Comparison of ENCODE assay signal across 9 mouse cellular contexts in genomic region chr5:108368446-108368845, GRCm38 (mm10). TPM values are rescaled to one million over a fixed set of nuclear protein-coding genes. Genes with fewer than 3 reads are reported as not detected.
DNase-seq lines count a peak whose midpoint lies in the region; ATAC-seq lines count a peak whose summit lies in the region.
"Had no signal": no experiment of that assay in that cellular context is flagged by ENCODE, and none has a peak within 500 bp of the region (broad histone marks: within the 10 kb centered on the region; RNA-seq: fewer than 3 reads in every experiment).

No protein-coding gene starts in this region.

- H3K27me3 ChIP-seq in kidney, embryonic 16.5 days (ENCODE audit: insufficient read depth, low read length): peaks cover 94% of the 10 kb centered on the region
- H3K27me3 ChIP-seq in embryonic facial prominence, embryonic 11.5 days (ENCODE audit: control insufficient read depth, insufficient read depth, low read length): peaks cover 66% of the 10 kb centered on the region
- peaks cover 67% of the 10 kb centered on the region for H3K27me3 ChIP-seq in hindbrain, embryonic 15.5 days
- H3K27me3 ChIP-seq in midbrain, embryonic 16.5 days (ENCODE audit: control insufficient read depth, insufficient read depth, low read depth, low read length): peaks cover 57% of the 10 kb centered on the region

- no peak for DNase-seq in kidney, adult 9 months
- no peak for DNase-seq in embryonic facial prominence, embryonic 11.5 days (ENCODE audit: low spot score)
- no peak for DNase-seq in thymus, postnatal 14 days
- DNase-seq in layer of hippocampus, postnatal 14 days (ENCODE audit: low spot score in 2 of 2): no peak

- H3K9me3 ChIP-seq in kidney, embryonic 16.5 days (ENCODE audit: low read length): no peaks in the 10 kb centered on the region
- no peaks in the 10 kb centered on the region for H3K9me3 ChIP-seq in embryonic facial prominence, embryonic 11.5 days (replicated peaks; ENCODE audit: control insufficient read depth, low read length)
- no peaks in the 10 kb centered on the region for H3K9me3 ChIP-seq in hindbrain, embryonic 15.5 days
- no peaks in the 10 kb centered on the region for H3K9me3 ChIP-seq in midbrain, embryonic 16.5 days (replicated peaks; ENCODE audit: control insufficient read depth, low read length, poor library complexity, severe bottlenecking)

- H3K36me3 ChIP-seq in kidney, embryonic 16.5 days (ENCODE audit: insufficient read depth, low read length): no peaks in the 10 kb centered on the region
- no peaks in the 10 kb centered on the region for H3K36me3 ChIP-seq in embryonic facial prominence, embryonic 11.5 days (replicated peaks; ENCODE audit: control insufficient read depth, insufficient read depth, low read depth, low read length)
- H3K36me3 ChIP-seq in hindbrain, embryonic 15.5 days: no peaks in the 10 kb centered on the region
- no peaks in the 10 kb centered on the region for H3K36me3 ChIP-seq in midbrain, embryonic 16.5 days (ENCODE audit: control insufficient read depth, insufficient read depth, low read length)

- H3K4me1 ChIP-seq in kidney, embryonic 16.5 days (ENCODE audit: insufficient read depth, low read length): peaks cover 26% of the 10 kb centered on the region
- H3K4me1 ChIP-seq in embryonic facial prominence, embryonic 11.5 days (ENCODE audit: control insufficient read depth, insufficient read depth, low read length): peaks cover 12% of the 10 kb centered on the region
- peaks cover 43% of the 10 kb centered on the region for H3K4me1 ChIP-seq in hindbrain, embryonic 15.5 days (replicated peaks)
- H3K4me1 ChIP-seq in midbrain, embryonic 16.5 days (ENCODE audit: control insufficient read depth, insufficient read depth, low read length): peaks cover 28% of the 10 kb centered on the region

- H3K27ac ChIP-seq in kidney, embryonic 16.5 days (ENCODE audit: low read length): no peak overlapping the region
- H3K27ac ChIP-seq in embryonic facial prominence, embryonic 11.5 days (replicated peaks; ENCODE audit: low read depth, low read length): no peak overlapping the region
- H3K27ac ChIP-seq in hindbrain, embryonic 15.5 days (replicated peaks): no peak overlapping the region; the same call in 1 of the 2 replicates
- H3K27ac ChIP-seq in midbrain, embryonic 16.5 days (ENCODE audit: low read length): no peak overlapping the region

- H3K4me2 ChIP-seq in kidney, embryonic 16.5 days (replicated peaks; ENCODE audit: low read depth, low read length): peak overlapping the region; percentile 57
- peak overlapping the region; percentile 30 for H3K4me2 ChIP-seq in embryonic facial prominence, embryonic 11.5 days (ENCODE audit: low read depth, low read length)
- peak overlapping the region; percentile 94 for H3K4me2 ChIP-seq in hindbrain, embryonic 15.5 days
- H3K4me2 ChIP-seq in midbrain, embryonic 16.5 days (ENCODE audit: low read length): peak overlapping the region; percentile 82

- 5% methylated on average over 6 of the region's 6 CpGs for WGBS in kidney, embryonic 16.5 days
- 4% methylated on average over 6 of the region's 6 CpGs for WGBS in embryonic facial prominence, embryonic 11.5 days
- WGBS in hindbrain, embryonic 15.5 days: 5% methylated on average over 6 of the region's 6 CpGs
- WGBS in midbrain, embryonic 16.5 days: 3% methylated on average over 6 of the region's 6 CpGs

- H3K4me3 ChIP-seq in kidney, embryonic 16.5 days (ENCODE audit: low read length): peak overlapping the region; percentile 60
- H3K4me3 ChIP-seq in embryonic facial prominence, embryonic 11.5 days (ENCODE audit: low read depth, low read length): peak overlapping the region; percentile 25
- peak overlapping the region; percentile 66 for H3K4me3 ChIP-seq in hindbrain, embryonic 15.5 days
- peak overlapping the region; percentile 81 for H3K4me3 ChIP-seq in midbrain, embryonic 16.5 days (ENCODE audit: low read depth, low read length)

- ATAC-seq in kidney, embryonic 16.5 days (ENCODE audit: low FRiP score, low TSS enrichment): peak; percentile 18; the same call in 1 of the 2 replicates
- ATAC-seq in embryonic facial prominence, embryonic 11.5 days (replicated peaks; ENCODE audit: insufficient number of reproducible peaks, low FRiP score, low TSS enrichment, low read depth): 0 out of 2 replicates have a peak, but pooled peaks have one; percentile 21
- peak; percentile 21 for ATAC-seq in hindbrain, embryonic 15.5 days (ENCODE audit: low FRiP score, low read depth)
- peak; percentile 14 for ATAC-seq in midbrain, embryonic 16.5 days
- ATAC-seq in inflammation-experienced regulatory T-cells, adult 6 months: no peak

- H3K9ac ChIP-seq in kidney, embryonic 16.5 days (replicated peaks; ENCODE audit: low read length): no peak overlapping the region
- no peak overlapping the region for H3K9ac ChIP-seq in embryonic facial prominence, embryonic 11.5 days (replicated peaks; ENCODE audit: low read length)
- peak overlapping the region; percentile 59 for H3K9ac ChIP-seq in hindbrain, embryonic 15.5 days
- peak overlapping the region; percentile 89 for H3K9ac ChIP-seq in midbrain, embryonic 16.5 days (ENCODE audit: low read depth, low read length)

RNA-seq across cellular contexts. Expression of gene Gm42517, which starts 0.7 kb away (rescaled TPM):
- polyA plus RNA-seq in kidney, embryonic 16.5 days (2015; fragmentation: Nextera tagmentation; extraction: Ambion mirVana): 0.21 TPM in 1 of 2 replicates, not detected in the other
- not detected in 2 replicates for polyA plus RNA-seq in embryonic facial prominence, embryonic 11.5 days (2014; fragmentation: Nextera tagmentation; extraction: Ambion mirVana)
- 2.8 and 3.8 TPM in 2 replicates for polyA plus RNA-seq in hindbrain, embryonic 15.5 days (2015; fragmentation: Nextera tagmentation; extraction: Ambion mirVana)
- polyA plus RNA-seq in midbrain, embryonic 16.5 days (2015; fragmentation: Nextera tagmentation; extraction: Ambion mirVana): 2.2 and 2.6 TPM in 2 replicates
- polyA plus RNA-seq in inflammation-experienced regulatory T-cells, adult 6 months (2017; shearing (Covaris generic)): not detected
- total RNA-seq in layer of hippocampus, postnatal 14 days (2021): 10 to 100 TPM; 67.5 to 69.3 TPM
- total RNA-seq: hematopoietic stem cell, adult 5-6 weeks had no signal

RNA-seq across cellular contexts. Expression of gene Pde6b, which starts 19.7 kb away (rescaled TPM):
- 0.39 and 0.49 TPM in 2 replicates for polyA plus RNA-seq in kidney, embryonic 16.5 days (2015; fragmentation: Nextera tagmentation; extraction: Ambion mirVana)
- polyA plus RNA-seq in embryonic facial prominence, embryonic 11.5 days (2014; fragmentation: Nextera tagmentation; extraction: Ambion mirVana): 0.22 TPM in 1 of 2 replicates, not detected in the other
- 0.12 and 0.13 TPM in 2 replicates for polyA plus RNA-seq in hindbrain, embryonic 15.5 days (2015; fragmentation: Nextera tagmentation; extraction: Ambion mirVana)
- 0.30 and 0.57 TPM in 2 replicates for polyA plus RNA-seq in midbrain, embryonic 16.5 days (2015; fragmentation: Nextera tagmentation; extraction: Ambion mirVana)
- polyA plus RNA-seq in inflammation-experienced regulatory T-cells, adult 6 months (2017; shearing (Covaris generic)): 1 to 10 TPM; 1.2 to 1.4 (median 1.3) TPM
- under 1 TPM in 1 of 2 experiments, not detected in 1; 0.43 TPM for total RNA-seq in layer of hippocampus, postnatal 14 days (2021)

RNA-seq across cellular contexts. Expression of gene Pigg, which starts 56.0 kb away (rescaled TPM):
- polyA plus RNA-seq in kidney, embryonic 16.5 days (2015; fragmentation: Nextera tagmentation; extraction: Ambion mirVana): 7.3 and 7.5 TPM in 2 replicates
- polyA plus RNA-seq in embryonic facial prominence, embryonic 11.5 days (2014; fragmentation: Nextera tagmentation; extraction: Ambion mirVana): 2.1 and 2.7 TPM in 2 replicates
- 4.9 and 5.6 TPM in 2 replicates for polyA plus RNA-seq in hindbrain, embryonic 15.5 days (2015; fragmentation: Nextera tagmentation; extraction: Ambion mirVana)
- 5.5 and 6.6 TPM in 2 replicates for polyA plus RNA-seq in midbrain, embryonic 16.5 days (2015; fragmentation: Nextera tagmentation; extraction: Ambion mirVana)
- polyA plus RNA-seq in inflammation-experienced regulatory T-cells, adult 6 months (2017; shearing (Covaris generic)): 1 to 10 TPM; 2.6 to 5.0 (median 4.6) TPM
- 10 to 100 TPM in 1 of 2 experiments, 1 to 10 TPM in 1; 9.3 to 10.7 TPM for total RNA-seq in layer of hippocampus, postnatal 14 days (2021)

Comparison
In these comparisons a context has a peak if more than half of its experiments do, and no peak if none do; other contexts are left out.
1. H3K4me2 ChIP-seq: peak in every context shown above with its lines; median percentile 94 in hindbrain, embryonic 15.5 days; 82 in midbrain, embryonic 16.5 days; 57 in kidney, embryonic 16.5 days; 30 in embryonic facial prominence, embryonic 11.5 days.
2. H3K4me3 ChIP-seq: peak in every context shown above with its lines; median percentile 81 in midbrain, embryonic 16.5 days; 66 in hindbrain, embryonic 15.5 days; 60 in kidney, embryonic 16.5 days; 25 in embryonic facial prominence, embryonic 11.5 days.
3. H3K9ac ChIP-seq: peak in hindbrain, embryonic 15.5 days (single experiment) and midbrain, embryonic 16.5 days (single experiment); none in kidney, embryonic 16.5 days (single experiment) and embryonic facial prominence, embryonic 11.5 days (single experiment).